Mouse (Mus musculus) CH12.LX (cell line): ENCODE data around the gene Ece1. TPM values are rescaled to one million over a fixed set of nuclear protein-coding genes. Genes with fewer than 3 reads are reported as not detected.

Source experiments
- DNase-seq: peaks from one replicate; pipeline ENCODE4 v3.0.0-alpha.2; 2013; ENCODE audit errors: extremely low read depth
- H3K27ac ChIP-seq: 2 replicates; pipeline ENCODE4 v1.5.1; 2012; ENCODE audit warnings: low read depth, mild to moderate bottlenecking, control low read depth, moderate library complexity; ENCODE audit not compliant: insufficient read depth
- H3K27me3 ChIP-seq: replicated peaks from 2 replicates; pipeline ENCODE3; 2012; ENCODE audit warnings: inconsistent platforms
- H3K36me3 ChIP-seq, 2 experiments: replicated peaks in 1 of 2; 2 replicates each; pipeline versions ENCODE3 to v1.6.1; 2012; ENCODE audit warnings: inconsistent platforms in 1 of 2, low read length in 1 of 2, mild to moderate bottlenecking in 1 of 2, mixed read lengths in 1 of 2, moderate library complexity in 1 of 2; ENCODE audit not compliant: control insufficient read depth in 1 of 2, insufficient read depth in 1 of 2
- H3K4me1 ChIP-seq, 2 experiments: 2 replicates each; pipeline ENCODE4 v1.6.1; 2012; ENCODE audit warnings: inconsistent platforms in 1 of 2, moderate library complexity in 1 of 2; ENCODE audit not compliant: insufficient read depth in 2 of 2, control insufficient read depth in 1 of 2
- H3K4me2 ChIP-seq: 2 replicates; pipeline ENCODE4 v1.6.1; 2012; ENCODE audit warnings: low read depth, mild to moderate bottlenecking, control low read depth; ENCODE audit not compliant: poor library complexity, insufficient read depth, severe bottlenecking
- H3K4me3 ChIP-seq, 3 experiments: fragments of 150-350 bp in 1 of 3; sonication (generic) in 1 of 3; replicated peaks in 1 of 3; 2 replicates each; pipeline versions ENCODE3 to v1.5.1; 2011 to 2012; ENCODE audit warnings: low read depth in 2 of 3, low read length in 2 of 3, mild to moderate bottlenecking in 2 of 3, moderate library complexity in 2 of 3, control low read depth in 1 of 3, improper control_type of control experiment in 1 of 3, inconsistent platforms in 1 of 3, mixed read lengths in 1 of 3; ENCODE audit not compliant: poor library complexity in 1 of 3
- H3K79me2 ChIP-seq: replicated peaks from 2 replicates; pipeline ENCODE4 v1.6.1; 2012; ENCODE audit warnings: mild to moderate bottlenecking, moderate library complexity; ENCODE audit not compliant: control insufficient read depth, poor library complexity, insufficient read depth, severe bottlenecking; ENCODE audit errors: extremely low read depth
- H3K9ac ChIP-seq: 2 replicates; pipeline ENCODE4 v1.6.1; 2012; ENCODE audit warnings: low read depth, mild to moderate bottlenecking, control low read depth, moderate library complexity; ENCODE audit not compliant: insufficient read depth
- H3K9me3 ChIP-seq: replicated peaks from 2 replicates; pipeline ENCODE3; 2012; ENCODE audit warnings: low read length, inconsistent platforms, mixed read lengths
- CTCF ChIP-seq, 2 experiments: IDR thresholded peaks in 1 of 2; conservative IDR thresholded peaks in 1 of 2; 2 replicates each; pipeline ENCODE4 v1.5.1; 2011 to 2012; ENCODE audit warnings: low read depth in 2 of 2, low read length in 2 of 2, improper control_type of control experiment in 1 of 2, inconsistent platforms in 1 of 2, mild to moderate bottlenecking in 1 of 2, moderate library complexity in 1 of 2
- E2F4 ChIP-seq: IDR thresholded peaks from 2 replicates; pipeline ENCODE4 v1.6.1; 2011; ENCODE audit warnings: low read depth, low read length, improper control_type of control experiment; ENCODE audit not compliant: insufficient replicate concordance
- ELF1 ChIP-seq: IDR thresholded peaks from 2 replicates; pipeline ENCODE4 v1.6.1; 2014; ENCODE audit warnings: low read depth, mild to moderate bottlenecking, inconsistent platforms, low read length, improper control_type of control experiment
- EP300 ChIP-seq: IDR thresholded peaks from 2 replicates; pipeline ENCODE4 v1.6.1; 2011; ENCODE audit warnings: low read length, improper control_type of control experiment
- IRF4 ChIP-seq: IDR thresholded peaks from 2 replicates; pipeline ENCODE4 v1.6.1; 2014; ENCODE audit warnings: low read depth, mild to moderate bottlenecking, inconsistent platforms, low read length, improper control_type of control experiment
- MAX ChIP-seq: IDR thresholded peaks from 2 replicates; pipeline ENCODE4 v1.6.1; 2011; ENCODE audit warnings: low read length, improper control_type of control experiment
- NELFE ChIP-seq: IDR thresholded peaks from 2 replicates; pipeline ENCODE4 v1.6.1; 2011; ENCODE audit warnings: low read depth, low read length, improper control_type of control experiment
- NRF1 ChIP-seq: IDR thresholded peaks from 2 replicates; pipeline ENCODE4 v1.6.1; 2014; ENCODE audit warnings: low read depth, mild to moderate bottlenecking, inconsistent platforms, low read length, improper control_type of control experiment, moderate library complexity
- POLR2A ChIP-seq: IDR thresholded peaks from 2 replicates; pipeline ENCODE4 v1.6.1; 2011; ENCODE audit warnings: low read depth, mild to moderate bottlenecking, improper control_type of control experiment, low read length
- RCOR1 ChIP-seq: conservative IDR thresholded peaks from 2 replicates; pipeline ENCODE4 v1.6.1; 2012; ENCODE audit warnings: low read depth, mild to moderate bottlenecking, inconsistent platforms, low read length, improper control_type of control experiment
- SIN3A ChIP-seq: IDR thresholded peaks from 2 replicates; pipeline ENCODE4 v1.6.1; 2012; ENCODE audit warnings: low read length, improper control_type of control experiment, inconsistent platforms
- SMC3 ChIP-seq: IDR thresholded peaks from 2 replicates; pipeline ENCODE4 v1.6.1; 2011; ENCODE audit warnings: low read depth, low read length, improper control_type of control experiment
- TCF12 ChIP-seq: IDR thresholded peaks from 2 replicates; pipeline ENCODE4 v1.6.1; 2014; ENCODE audit warnings: low read depth, mild to moderate bottlenecking, inconsistent platforms, low read length, improper control_type of control experiment
- UBTF ChIP-seq: IDR thresholded peaks from 2 replicates; pipeline ENCODE4 v1.6.1; 2012; ENCODE audit warnings: low read depth, mild to moderate bottlenecking, inconsistent platforms, low read length, improper control_type of control experiment, moderate library complexity
- USF2 ChIP-seq: conservative IDR thresholded peaks from 2 replicates; pipeline ENCODE4 v1.6.1; 2011; ENCODE audit warnings: low read depth, low read length, improper control_type of control experiment
- ZKSCAN1 ChIP-seq: IDR thresholded peaks from 2 replicates; pipeline ENCODE4 v1.6.1; 2012; ENCODE audit warnings: low read depth, inconsistent platforms, low read length, improper control_type of control experiment, borderline replicate concordance
- dilution Hi-C: fragments of 300-500 bp; cut with MboI; formaldehyde crosslinking; loops from 2 replicates; pipeline ENCODE4 v1.14.3; 2020; ENCODE audit warnings: low sequenced_read_pairs; ENCODE audit not compliant: extremely low pct_unique_long_range_greater_than_20kb, extremely low pct_ligation_motif_present
- in situ Hi-C: fragments of 300-500 bp; cut with MboI; formaldehyde crosslinking; loops from 3 replicates; pipeline ENCODE4 v1.14.3; 2019; ENCODE audit warnings: low sequenced_read_pairs, low pct_ligation_motif_present, low pct_unique_long_range_greater_than_20kb, mixed read lengths
- polyA plus RNA-seq: library from polyadenylated mRNA; unstranded; fragments of >175 nt; gene quantifications from 2 replicates; pipeline ENCODE4 v1.2.1, GENCODE M21; 2012; ENCODE audit warnings: low read depth; ENCODE audit not compliant: insufficient read length
- total RNA-seq, 2 experiments: library from RNA; depleted of rRNA; stranded (reverse); fragments of 300-350 nt in 1 of 2; fragments of >200 nt in 1 of 2; gene quantifications; 2 replicates each; pipeline ENCODE4 v1.2.3; 2012 to 2014

The Ece1 gene
- total and polyA plus RNA-seq, 3 experiments, result 0.12 to 10.0 (median 0.16) TPM

DNA sequence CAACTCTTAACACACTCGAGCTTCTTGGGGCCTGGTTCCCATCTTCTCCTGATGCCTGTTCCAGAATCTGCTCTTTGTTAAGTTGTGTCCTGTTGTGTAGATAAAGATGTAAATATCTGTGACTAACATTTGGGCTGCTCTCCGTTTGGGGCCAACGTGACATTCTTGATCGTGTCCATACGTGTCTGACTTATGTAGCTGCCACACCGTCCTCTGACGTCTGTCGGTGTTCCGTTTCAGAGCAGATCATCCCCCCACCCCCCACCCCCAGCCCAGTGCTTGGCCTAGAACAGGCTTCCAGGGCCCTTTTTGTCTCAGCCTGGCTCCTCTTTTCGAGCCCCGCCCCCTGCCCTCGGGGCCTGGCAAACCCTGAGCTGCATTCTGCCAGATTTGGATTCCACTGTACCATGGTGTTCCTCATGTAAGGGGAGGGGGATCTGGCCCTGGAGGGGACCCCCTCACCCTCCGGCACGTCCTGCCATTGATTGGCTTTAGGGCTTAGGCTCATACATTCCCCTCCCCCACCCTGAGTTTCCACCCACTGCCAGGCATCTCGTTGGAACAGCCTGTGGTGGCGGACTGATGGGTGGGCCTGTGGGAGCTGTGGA, 7.7 kb downstream of the Ece1 start:
- H3K9me3 ChIP-seq, result no peaks in the 10 kb centered on the region
- no peak overlapping the region for H3K4me3 ChIP-seq
- DNase-seq, result no peak
- dilution Hi-C loops, result no loop called here
- H3K4me2 ChIP-seq, result no peak overlapping the region
- H3K9ac ChIP-seq, result no peak overlapping the region
- H3K79me2 ChIP-seq, result no peaks in the 10 kb centered on the region
- no peak overlapping the region for H3K27ac ChIP-seq
- H3K4me1 ChIP-seq, result peaks cover 5 to 13% of the 10 kb centered on the region in 2 experiments
- no peak for TF ChIP-seq E2F4
- no peak for TF ChIP-seq USF2
- TF ChIP-seq SIN3A, result no peak
- TF ChIP-seq SMC3, result no peak
- TF ChIP-seq CTCF (conservative IDR thresholded peaks at IDR 0.05 in 1 of 2, IDR thresholded peaks at IDR 0.05 in 1 of 2; ENCODE audit: low read depth in 2 of 2, low read length in 2 of 2), result no peak
- no peak for TF ChIP-seq IRF4
- no peak for TF ChIP-seq MAX
- no peak for TF ChIP-seq NRF1
- no peak for TF ChIP-seq NELFE
- no peak for TF ChIP-seq RCOR1
- no peak for TF ChIP-seq EP300
- TF ChIP-seq TCF12, result no peak
- in situ Hi-C loops, result no loop called here
- H3K27me3 ChIP-seq, result peaks cover 72% of the 10 kb centered on the region
- no peaks in the 10 kb centered on the region for H3K36me3 ChIP-seq

DNA sequence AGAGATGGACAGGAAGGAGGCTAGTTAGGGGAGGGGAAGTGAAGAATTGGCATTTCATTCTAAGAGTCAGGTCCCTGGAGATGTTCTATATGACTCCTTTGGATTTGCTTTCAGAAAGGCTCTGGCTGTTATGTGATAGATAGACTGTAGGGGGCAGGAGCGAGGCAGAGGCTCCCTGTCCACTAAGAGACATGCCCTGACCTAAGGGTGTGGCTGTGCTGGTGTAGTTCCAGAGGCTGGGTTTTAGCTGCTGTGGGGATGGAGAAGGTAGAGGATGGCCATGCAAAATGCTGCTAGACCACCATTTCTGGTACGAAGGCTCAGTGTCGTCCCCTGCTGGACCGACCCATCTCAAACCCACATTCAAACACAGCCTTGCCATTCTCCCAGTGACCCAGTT, 8.9 kb downstream of the Ece1 start:
- dilution Hi-C loops, result no loop called here
- no peak overlapping the region for H3K4me3 ChIP-seq
- H3K36me3 ChIP-seq, result no peaks in the 10 kb centered on the region
- in situ Hi-C loops, result no loop called here
- no peak overlapping the region for H3K27ac ChIP-seq
- H3K27me3 ChIP-seq, result peaks cover 65% of the 10 kb centered on the region
- H3K4me1 ChIP-seq, result peaks cover 11 to 22% of the 10 kb centered on the region in 2 experiments
- H3K4me2 ChIP-seq, result no peak overlapping the region
- DNase-seq, result peak; percentile 29
- H3K9me3 ChIP-seq, result no peaks in the 10 kb centered on the region
- H3K9ac ChIP-seq, result no peak overlapping the region
- no peaks in the 10 kb centered on the region for H3K79me2 ChIP-seq
- TF ChIP-seq ZKSCAN1 (no peak), SMC3 (peak; percentile 31; the same call in 1 of the 2 replicates), CTCF (conservative IDR thresholded peaks at IDR 0.05 in 1 of 2, IDR thresholded peaks at IDR 0.05 in 1 of 2; ENCODE audit: low read depth in 2 of 2, low read length in 2 of 2) (peak; percentile 56 to 68; a peak in 3 of 4 replicates)

DNA sequence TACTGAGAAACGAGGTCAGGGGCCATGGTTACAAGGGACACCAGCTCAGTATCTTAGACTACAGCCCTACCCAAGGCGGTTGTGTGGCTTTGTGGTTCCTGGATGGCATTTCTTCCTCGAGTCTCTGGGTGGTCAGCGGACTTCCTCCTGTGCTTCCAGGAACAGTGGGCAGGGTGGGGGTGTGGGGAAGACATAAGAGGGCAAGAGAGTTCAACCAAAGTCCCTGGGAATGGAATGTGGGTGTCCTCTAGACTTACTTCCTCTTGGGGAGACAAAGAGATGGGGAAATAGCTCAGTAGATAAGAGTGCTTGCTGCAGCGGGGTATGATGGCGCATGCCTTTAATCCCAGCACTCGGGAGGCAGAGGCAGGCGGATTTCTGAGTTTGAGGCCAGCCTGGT, 9.4 kb downstream of the Ece1 start:
- Histone ChIP-seq H3K4me1 (peaks cover 10 to 20% of the 10 kb centered on the region in 2 experiments), H3K4me2 (no peak overlapping the region), H3K27ac (no peak overlapping the region), H3K9me3 (no peaks in the 10 kb centered on the region), H3K4me3 (no peak overlapping the region), H3K79me2 (no peaks in the 10 kb centered on the region), H3K36me3 (no peaks in the 10 kb centered on the region), H3K27me3 (peaks cover 64% of the 10 kb centered on the region), H3K9ac (no peak overlapping the region)
- DNase-seq, result no peak
- in situ Hi-C loops (no loop called here), dilution Hi-C loops (no loop called here)
- TF ChIP-seq POLR2A (no peak), ELF1 (no peak), UBTF (no peak)
- TF ChIP-seq, all 38 proteins: peak for 0
